Mouse (Mus musculus) megakaryocyte, embryonic 14.5 days (primary cell): ENCODE data around the gene Calcb.

Source experiments
- FLI1 ChIP-seq: IDR thresholded peaks from 2 replicates; pipeline ENCODE4 v1.6.1; 2012; ENCODE audit warnings: low read length, inconsistent platforms, mixed read lengths
- GATA1 ChIP-seq: IDR thresholded peaks from 3 replicates; pipeline ENCODE4 v1.6.1; 2012; ENCODE audit warnings: mixed read lengths, low read length, inconsistent platforms, borderline replicate concordance

DNA sequence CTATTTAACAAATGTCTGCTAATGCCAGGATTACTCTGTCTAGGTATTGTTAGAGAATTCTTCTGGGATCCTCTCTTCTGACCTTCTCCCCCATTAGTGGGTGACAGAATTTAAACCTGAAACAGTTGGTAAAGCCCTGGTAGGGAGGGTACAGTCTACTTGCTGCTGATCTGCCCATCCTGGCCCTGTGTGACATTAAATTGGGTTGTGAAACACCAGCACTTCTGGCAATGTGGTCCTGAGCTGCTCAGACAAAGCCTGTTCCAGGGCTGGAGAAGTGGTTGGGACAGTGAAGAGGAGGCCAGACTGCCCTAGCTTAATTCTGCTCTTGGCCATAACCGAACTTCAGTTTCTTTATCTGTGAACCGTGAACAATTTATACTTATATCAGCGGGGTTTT is 52.1 kb downstream of the Calcb start:
- TF ChIP-seq GATA1 (no peak), FLI1 (no peak)
